Mouse (Mus musculus): ENCODE measurements around the gene Zcchc24. TPM values are rescaled to one million over a fixed set of nuclear protein-coding genes. Genes with fewer than 3 reads are reported as not detected.

The Zcchc24 gene
- polyA plus RNA-seq, 1 experiment from 2014 or later = 9.3 TPM

- H3K4me1 ChIP-seq (replicated peaks) = peaks cover 16% of the 10 kb centered on the region
- 76% methylated on average over 4 of the region's 4 CpGs for WGBS
- H3K9ac ChIP-seq (replicated peaks) = no peak overlapping the region
- H3K27me3 ChIP-seq = no peaks in the 10 kb centered on the region
- no peak overlapping the region for H3K27ac ChIP-seq
- no peak overlapping the region for H3K4me2 ChIP-seq (replicated peaks)
- ATAC-seq = no peak
- no peak overlapping the region for H3K4me3 ChIP-seq (replicated peaks)
- no peaks in the 10 kb centered on the region for H3K36me3 ChIP-seq
- no peaks in the 10 kb centered on the region for H3K9me3 ChIP-seq
Observed at GRCm38 (mm10) chr14:25708451-25708850, 60.4 kb downstream of the Zcchc24 start.

GRCm38 (mm10) chr14:25707691-25708181 lies 61.1 kb downstream of the Zcchc24 start:
- no peaks in the 10 kb centered on the region for H3K27me3 ChIP-seq
- H3K9ac ChIP-seq (replicated peaks) = no peak overlapping the region
- H3K4me3 ChIP-seq (replicated peaks) = no peak overlapping the region
- no peaks in the 10 kb centered on the region for H3K36me3 ChIP-seq
- H3K4me1 ChIP-seq (replicated peaks) = peaks cover 13% of the 10 kb centered on the region
- ATAC-seq = no peak
- H3K4me2 ChIP-seq (replicated peaks) = no peak overlapping the region
- WGBS = 60% methylated on average over 5 of the region's 5 CpGs
- H3K27ac ChIP-seq = no peak overlapping the region
- H3K9me3 ChIP-seq = no peaks in the 10 kb centered on the region

GRCm38 (mm10) chr14:25701986-25702385 lies 66.9 kb downstream of the Zcchc24 start:
- H3K9ac ChIP-seq (replicated peaks) = no peak overlapping the region
- peaks cover 37% of the 10 kb centered on the region for H3K36me3 ChIP-seq
- ATAC-seq = peak; percentile 79
- no peak overlapping the region for H3K4me2 ChIP-seq (replicated peaks)
- H3K9me3 ChIP-seq = no peaks in the 10 kb centered on the region
- H3K4me3 ChIP-seq (replicated peaks) = no peak overlapping the region
- 0 out of 2 replicates have a peak, but pooled peaks cover 2% of the 10 kb centered on the region for H3K4me1 ChIP-seq (replicated peaks)
- no peaks in the 10 kb centered on the region for H3K27me3 ChIP-seq
- H3K27ac ChIP-seq = no peak overlapping the region

- WGBS = 77% methylated on average over 2 of the region's 2 CpGs
Observed at GRCm38 (mm10) chr14:25696356-25696755, 72.5 kb downstream of the Zcchc24 start.

GRCm38 (mm10) chr14:25695059-25695458 lies 73.8 kb downstream of the Zcchc24 start:
- peak overlapping the region; percentile 76 for H3K4me3 ChIP-seq (replicated peaks)
- ATAC-seq = no peak
- H3K4me1 ChIP-seq (replicated peaks) = peaks cover 29% of the 10 kb centered on the region
- no peaks in the 10 kb centered on the region for H3K9me3 ChIP-seq
- no peaks in the 10 kb centered on the region for H3K27me3 ChIP-seq
- WGBS = 76% methylated on average over 6 of the region's 6 CpGs
- H3K4me2 ChIP-seq (replicated peaks) = peak overlapping the region; percentile 79
- H3K36me3 ChIP-seq = peaks cover 46% of the 10 kb centered on the region
- H3K9ac ChIP-seq (replicated peaks) = peak overlapping the region; percentile 75
- H3K27ac ChIP-seq = no peak overlapping the region

More at GRCm38 (mm10) chr14:25696356-25696755, 72.5 kb downstream of the Zcchc24 start:
- Histone ChIP-seq H3K4me2 (replicated peaks) (no peak overlapping the region), H3K4me1 (replicated peaks) (peaks cover 29% of the 10 kb centered on the region), H3K36me3 (peaks cover 52% of the 10 kb centered on the region), H3K9me3 (no peaks in the 10 kb centered on the region), H3K27me3 (no peaks in the 10 kb centered on the region), H3K4me3 (replicated peaks) (no peak overlapping the region), H3K9ac (replicated peaks) (no peak overlapping the region), H3K27ac (no peak overlapping the region)
- ATAC-seq = no peak

- no peak for ATAC-seq
- Histone ChIP-seq H3K27me3 (no peaks in the 10 kb centered on the region), H3K4me2 (replicated peaks) (peak overlapping the region; percentile 79), H3K27ac (no peak overlapping the region), H3K36me3 (peaks cover 40% of the 10 kb centered on the region), H3K9me3 (no peaks in the 10 kb centered on the region), H3K9ac (replicated peaks) (peak overlapping the region; percentile 75), H3K4me3 (replicated peaks) (peak overlapping the region; percentile 76), H3K4me1 (replicated peaks) (peaks cover 29% of the 10 kb centered on the region)
- under 1% methylated on average over 10 of the region's 10 CpGs for WGBS
Observed at GRCm38 (mm10) chr14:25694569-25694897, 74.3 kb downstream of the Zcchc24 start.

- WGBS = under 1% methylated on average over 69 of the region's 70 CpGs
- peak; percentile 95 for ATAC-seq
- H3K36me3 ChIP-seq = peaks cover 35% of the 10 kb centered on the region
- H3K27ac ChIP-seq = peak within 1 kb of the TSS; percentile 45; the same call in 1 of the 2 replicates
- H3K4me2 ChIP-seq (replicated peaks) = peak within 1 kb of the TSS; percentile 79
- no peaks in the 10 kb centered on the region for H3K27me3 ChIP-seq
- peaks cover 29% of the 10 kb centered on the region for H3K4me1 ChIP-seq (replicated peaks)
- H3K9me3 ChIP-seq = no peaks in the 10 kb centered on the region
- H3K9ac ChIP-seq (replicated peaks) = peak within 1 kb of the TSS; percentile 75
- H3K4me3 ChIP-seq (replicated peaks) = peak within 1 kb of the TSS; percentile 76
Observed at GRCm38 (mm10) chr14:25693888-25694568, 74.8 kb downstream of the Zcchc24 start, which contains the start of gene Ppif. Gene Ppif, plus strand, starts transcription at chr14:25694154.

- Histone ChIP-seq H3K4me2 (replicated peaks) (peak overlapping the region; percentile 79), H3K27ac (0 out of 2 replicates have a peak overlapping the region, but pooled peaks have one; percentile 19), H3K9ac (replicated peaks) (peak overlapping the region; percentile 54), H3K27me3 (no peaks in the 10 kb centered on the region), H3K36me3 (peaks cover 29% of the 10 kb centered on the region), H3K9me3 (no peaks in the 10 kb centered on the region), H3K4me3 (replicated peaks) (peak overlapping the region; percentile 76), H3K4me1 (replicated peaks) (peaks cover 29% of the 10 kb centered on the region)
- WGBS = 77% methylated on average over 6 of the region's 6 CpGs
- no peak; the same call in none of the 2 replicates for ATAC-seq
Observed at GRCm38 (mm10) chr14:25693271-25693887, 75.5 kb downstream of the Zcchc24 start.

GRCm38 (mm10) chr14:25686983-25687901 lies 81.6 kb downstream of the Zcchc24 start:
- H3K4me3 ChIP-seq (replicated peaks) = no peak overlapping the region

GRCm38 (mm10) chr14:25686216-25686945 lies 82.5 kb downstream of the Zcchc24 start:
- ATAC-seq = no peak
- Histone ChIP-seq H3K4me3 (replicated peaks) (no peak overlapping the region), H3K9me3 (no peaks in the 10 kb centered on the region), H3K4me2 (replicated peaks) (no peak overlapping the region), H3K9ac (replicated peaks) (no peak overlapping the region), H3K27me3 (no peaks in the 10 kb centered on the region), H3K27ac (no peak overlapping the region), H3K4me1 (replicated peaks) (no peaks in the 10 kb centered on the region), H3K36me3 (no peaks in the 10 kb centered on the region)
- 89% methylated on average over 7 of the region's 7 CpGs for WGBS

More at GRCm38 (mm10) chr14:25686983-25687901, 81.6 kb downstream of the Zcchc24 start:
- Histone ChIP-seq H3K27me3 (no peaks in the 10 kb centered on the region), H3K9ac (replicated peaks) (no peak overlapping the region), H3K4me2 (replicated peaks) (no peak overlapping the region), H3K36me3 (no peaks in the 10 kb centered on the region), H3K9me3 (no peaks in the 10 kb centered on the region), H3K27ac (no peak overlapping the region), H3K4me1 (replicated peaks) (no peaks in the 10 kb centered on the region)
- 82% methylated on average over 10 of the region's 10 CpGs for WGBS
- ATAC-seq = no peak

GRCm38 (mm10) chr14:25682020-25682419 lies 86.8 kb downstream of the Zcchc24 start:
- no peak overlapping the region for H3K27ac ChIP-seq
- 78% methylated on average over 6 of the region's 6 CpGs for WGBS
- no peak for ATAC-seq
- H3K4me1 ChIP-seq (replicated peaks) = no peaks in the 10 kb centered on the region
- H3K36me3 ChIP-seq = no peaks in the 10 kb centered on the region
- H3K4me2 ChIP-seq (replicated peaks) = no peak overlapping the region
- H3K9me3 ChIP-seq = no peaks in the 10 kb centered on the region
- no peak overlapping the region for H3K9ac ChIP-seq (replicated peaks)
- H3K4me3 ChIP-seq (replicated peaks) = no peak overlapping the region
- no peaks in the 10 kb centered on the region for H3K27me3 ChIP-seq
